In the genomic region with DNA sequence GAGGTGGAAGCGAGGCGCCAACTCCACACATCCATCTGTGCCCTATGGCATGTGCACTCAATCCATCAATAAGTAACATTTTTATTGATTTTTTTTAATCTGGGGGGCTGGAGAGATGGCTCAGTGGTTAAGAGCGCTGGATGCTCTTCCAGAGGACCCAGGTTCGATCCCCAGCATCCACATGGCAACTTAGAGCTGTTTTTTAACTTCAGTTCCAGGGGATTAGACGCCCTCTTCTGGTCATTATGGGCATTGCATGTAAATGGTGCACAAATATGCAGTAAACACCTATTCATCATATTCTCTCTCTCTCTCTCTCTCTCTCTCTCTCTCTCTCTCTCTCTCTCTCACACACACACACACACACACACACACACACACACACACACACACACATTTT, we compare ENCODE assay signal across 1 mouse cellular context.
TF ChIP-seq lines count a peak whose summit lies in the region.

No protein-coding gene starts in this region.

TF ChIP-seq in CH12.LX, 34 proteins besides CTCF, POLR2A, EP300 and RAD21 (continued from another document):
- TF ChIP-seq MYC (IDR thresholded peaks at IDR 0.05; ENCODE audit: low read depth, low read length) (no peak), MXI1 (IDR thresholded peaks at IDR 0.05; ENCODE audit: low read depth, low read length) (no peak)
